Mouse (Mus musculus): Measurements from ENCODE around the gene Smpd4. TPM values are rescaled to one million over a fixed set of nuclear protein-coding genes. Genes with fewer than 3 reads are reported as not detected.

The Smpd4 gene
- 96.9 and 97.1 TPM in 2 replicates for polyA plus RNA-seq (2012; rRNA removed)

GRCm38 (mm10) chr16:17619198-17620105 lies at the start of gene Smpd4:
Gene Smpd4, plus strand, starts transcription at chr16:17619354.

GRCm38 (mm10) chr16:17583064-17583463 lies 36.1 kb upstream of the Smpd4 start, which contains the start of gene Slc7a4:
Gene Slc7a4, minus strand, starts transcription at chr16:17583214.

GRCm38 (mm10) chr16:17646310-17647114 lies 27.4 kb downstream of the Smpd4 start, which contains the start of gene Ccdc74a:
Gene Ccdc74a, plus strand, starts transcription at chr16:17646470.

Other genes with a start within 250 kb of the Smpd4 start
- gene Snap29, start 213.4 kb upstream of the Smpd4 start, polyA plus RNA-seq (2012; rRNA removed) = 12.6 and 13.4 TPM in 2 replicates
- 131 and 133 TPM in 2 replicates for gene Pi4ka, start 213.0 kb upstream of the Smpd4 start, polyA plus RNA-seq (2012; rRNA removed)
- gene Crkl, start 167.4 kb upstream of the Smpd4 start, polyA plus RNA-seq (2012; rRNA removed) = 33.8 and 39.8 TPM in 2 replicates
- gene Aifm3, start 129.7 kb upstream of the Smpd4 start, polyA plus RNA-seq (2012; rRNA removed) = 16.5 and 20.2 TPM in 2 replicates
- 264 and 273 TPM in 2 replicates for gene Lztr1, start 110.7 kb upstream of the Smpd4 start, polyA plus RNA-seq (2012; rRNA removed)
- gene Thap7, start 88.2 kb upstream of the Smpd4 start, polyA plus RNA-seq (2012; rRNA removed) = 77.6 and 81.3 TPM in 2 replicates
- gene Lrrc74b, start 58.1 kb upstream of the Smpd4 start, polyA plus RNA-seq (2012; rRNA removed) = 0.45 and 0.53 TPM in 2 replicates
- 1.5 and 2.1 TPM in 2 replicates for gene P2rx6, start 57.5 kb upstream of the Smpd4 start, polyA plus RNA-seq (2012; rRNA removed)
- 20.6 and 23.0 TPM in 2 replicates for gene Slc7a4, start 36.1 kb upstream of the Smpd4 start, polyA plus RNA-seq (2012; rRNA removed)
- 7.2 and 8.7 TPM in 2 replicates for gene Ccdc74a, start 27.1 kb downstream of the Smpd4 start, polyA plus RNA-seq (2012; rRNA removed)
- gene Med15, start 113.5 kb downstream of the Smpd4 start, polyA plus RNA-seq (2012; rRNA removed) = 66.0 and 74.6 TPM in 2 replicates
- 87.9 and 99.2 TPM in 2 replicates for gene Klhl22, start 140.3 kb downstream of the Smpd4 start, polyA plus RNA-seq (2012; rRNA removed)
- 13.9 and 53.3 TPM in 2 replicates for gene Scarf2, start 177.9 kb downstream of the Smpd4 start, polyA plus RNA-seq (2012; rRNA removed)
- gene B830017H08Rik, start 213.8 kb downstream of the Smpd4 start, polyA plus RNA-seq (2012; rRNA removed) = 2.3 and 3.5 TPM in 2 replicates
- 13.6 and 15.8 TPM in 2 replicates for gene Car15, start 219.0 kb downstream of the Smpd4 start, polyA plus RNA-seq (2012; rRNA removed)

Measured in central nervous system, embryonic 14 days (tissue).